Mouse (Mus musculus) ES-Bruce4 (cell line): ENCODE data around the gene Tenm2. TPM values are rescaled to one million over a fixed set of nuclear protein-coding genes. Genes with fewer than 3 reads are reported as not detected.

ENCODE experiments used
- H3K27ac ChIP-seq: 2 replicates; pipeline ENCODE4 v1.5.1; 2012; ENCODE audit warnings: low read length, inconsistent platforms; ENCODE audit not compliant: insufficient read depth
- H3K27me3 ChIP-seq: 2 replicates; pipeline ENCODE4 v1.6.1; 2012; ENCODE audit warnings: mild to moderate bottlenecking, low read length, inconsistent platforms; ENCODE audit not compliant: control insufficient read depth, poor library complexity, insufficient read depth, severe bottlenecking
- H3K36me3 ChIP-seq: 2 replicates; pipeline ENCODE4 v1.6.1; 2012; ENCODE audit warnings: inconsistent platforms, mild to moderate bottlenecking, low read length, moderate library complexity; ENCODE audit not compliant: control insufficient read depth, poor library complexity, insufficient read depth, severe bottlenecking
- H3K4me1 ChIP-seq: one replicate; pipeline ENCODE4 v1.8.1; 2011; ENCODE audit warnings: low read length; ENCODE audit not compliant: control insufficient read depth, insufficient read depth
- H3K4me3 ChIP-seq: 2 replicates; pipeline ENCODE4 v1.5.1; 2011; ENCODE audit warnings: low read depth, mild to moderate bottlenecking, low read length
- H3K9ac ChIP-seq: 2 replicates; pipeline ENCODE4 v1.6.1; 2012; ENCODE audit warnings: low read depth, mild to moderate bottlenecking, inconsistent platforms; ENCODE audit not compliant: poor library complexity, severe bottlenecking
- H3K9me3 ChIP-seq: replicated peaks from 2 replicates; pipeline ENCODE4 v1.6.1; 2012; ENCODE audit warnings: mild to moderate bottlenecking, low read length, inconsistent platforms; ENCODE audit not compliant: control insufficient read depth, poor library complexity, insufficient read depth, severe bottlenecking
- CTCF ChIP-seq: IDR thresholded peaks from one replicate; pipeline ENCODE4 v1.8.1; 2011; ENCODE audit warnings: low read depth, low read length
- EP300 ChIP-seq: IDR thresholded peaks from 2 replicates; pipeline ENCODE4 v1.6.1; 2011; ENCODE audit warnings: low read depth, low read length; ENCODE audit not compliant: insufficient read depth
- POLR2A ChIP-seq: IDR thresholded peaks from one replicate; pipeline ENCODE4 v1.8.1; 2011; ENCODE audit warnings: low read length; ENCODE audit not compliant: insufficient read depth
- polyA plus RNA-seq: library from polyadenylated mRNA; stranded (reverse); fragments of >200 nt; gene quantifications from 2 replicates; pipeline ENCODE4 v1.2.4, GENCODE M21; 2011; ENCODE audit warnings: low read depth; ENCODE audit not compliant: missing spikeins, insufficient read depth, insufficient read length

The Tenm2 gene
- polyA plus RNA-seq, 1 experiment: not detected

GRCm38 (mm10) chr11:35989967-35990366, 1245.8 kb downstream of the Tenm2 start:
- Histone ChIP-seq H3K9ac (no peak overlapping the region), H3K27ac (no peak overlapping the region), H3K9me3 (no peaks in the 10 kb centered on the region), H3K4me1 (no peaks in the 10 kb centered on the region), H3K4me3 (no peak overlapping the region), H3K36me3 (no peaks in the 10 kb centered on the region), H3K27me3 (no peaks in the 10 kb centered on the region)
- TF ChIP-seq POLR2A (no peak), EP300 (no peak), CTCF (no peak)

- H3K4me3 ChIP-seq: peak overlapping the region; percentile 39
- peak overlapping the region; percentile 22; the same call in 1 of the 2 replicates for H3K9ac ChIP-seq
These were observed 1249.8 kb downstream of the Tenm2 start for GRCm38 (mm10) chr11:35985841-35986393.

GRCm38 (mm10) chr11:35982734-35983133, 1253.0 kb downstream of the Tenm2 start:
- no peaks in the 10 kb centered on the region for H3K27me3 ChIP-seq
- TF ChIP-seq EP300: no peak
- no peak for TF ChIP-seq CTCF
- H3K4me3 ChIP-seq: no peak overlapping the region
- no peak overlapping the region for H3K9ac ChIP-seq
- no peak overlapping the region for H3K27ac ChIP-seq
- peaks cover 2% of the 10 kb centered on the region for H3K4me1 ChIP-seq
- no peaks in the 10 kb centered on the region for H3K9me3 ChIP-seq
- H3K36me3 ChIP-seq: no peaks in the 10 kb centered on the region

More at GRCm38 (mm10) chr11:35985841-35986393, 1249.8 kb downstream of the Tenm2 start:
- H3K9me3 ChIP-seq: no peaks in the 10 kb centered on the region
- H3K27ac ChIP-seq: no peak overlapping the region
- no peaks in the 10 kb centered on the region for H3K4me1 ChIP-seq
- TF ChIP-seq POLR2A (no peak), EP300 (no peak), CTCF (peak; percentile 13)
- no peaks in the 10 kb centered on the region for H3K27me3 ChIP-seq
- H3K36me3 ChIP-seq: no peaks in the 10 kb centered on the region

- no peaks in the 10 kb centered on the region for H3K36me3 ChIP-seq
- no peak for TF ChIP-seq EP300
- no peak for TF ChIP-seq CTCF
- no peak for TF ChIP-seq POLR2A
- no peak within 1 kb of the TSS for H3K27ac ChIP-seq
- peak within 1 kb of the TSS; percentile 94 for H3K9ac ChIP-seq
- H3K27me3 ChIP-seq: no peaks in the 10 kb centered on the region
- peak within 1 kb of the TSS; percentile 74 for H3K4me3 ChIP-seq
- H3K9me3 ChIP-seq: no peaks in the 10 kb centered on the region
- H3K4me1 ChIP-seq: peaks cover 9% of the 10 kb centered on the region
These were observed 1255.3 kb downstream of the Tenm2 start, which contains the start of gene Wwc1 for GRCm38 (mm10) chr11:35980411-35980917. Gene Wwc1, minus strand, starts transcription at chr11:35980527.

GRCm38 (mm10) chr11:35979733-35980410, 1255.9 kb downstream of the Tenm2 start:
- H3K27me3 ChIP-seq: no peaks in the 10 kb centered on the region
- H3K4me1 ChIP-seq: peaks cover 13% of the 10 kb centered on the region

GRCm38 (mm10) chr11:35979266-35979732, 1256.5 kb downstream of the Tenm2 start:
- Histone ChIP-seq H3K9me3 (no peaks in the 10 kb centered on the region), H3K36me3 (no peaks in the 10 kb centered on the region), H3K4me3 (peak overlapping the region; percentile 70), H3K27me3 (no peaks in the 10 kb centered on the region), H3K9ac (peak overlapping the region; percentile 94), H3K27ac (no peak overlapping the region), H3K4me1 (peaks cover 14% of the 10 kb centered on the region)
- TF ChIP-seq POLR2A (no peak), CTCF (no peak), EP300 (no peak)

More at GRCm38 (mm10) chr11:35979733-35980410, 1255.9 kb downstream of the Tenm2 start:
- no peaks in the 10 kb centered on the region for H3K36me3 ChIP-seq
- TF ChIP-seq EP300 (no peak), POLR2A (no peak), CTCF (no peak)
- H3K4me3 ChIP-seq: peak overlapping the region; percentile 70
- H3K9me3 ChIP-seq: no peaks in the 10 kb centered on the region
- H3K9ac ChIP-seq: peak overlapping the region; percentile 94
- no peak overlapping the region for H3K27ac ChIP-seq
